Mouse (Mus musculus) kidney, postnatal 25 days (tissue): Measurements from ENCODE around the gene Cops4.

ENCODE experiments used
- DNase-seq, 2 experiments: peaks; one replicate each; pipeline ENCODE4 v3.0.0; 2021; ENCODE audit warnings: mixed read lengths in 2 of 2

Gene Cops4

GRCm38 (mm10) chr5:100546294-100547080 is 28.4 kb downstream of the Cops4 start:
- DNase-seq: no peak

- no peak for DNase-seq
These were observed 30.1 kb downstream of the Cops4 start for GRCm38 (mm10) chr5:100548236-100548635.

- DNase-seq: no peak
These were observed 31.2 kb downstream of the Cops4 start for GRCm38 (mm10) chr5:100549311-100549710.

GRCm38 (mm10) chr5:100550151-100550550 is 32.0 kb downstream of the Cops4 start:
- DNase-seq: no peak

- DNase-seq: no peak
These were observed 33.8 kb downstream of the Cops4 start for GRCm38 (mm10) chr5:100551952-100552351.

GRCm38 (mm10) chr5:100553426-100553825 is 35.3 kb downstream of the Cops4 start:
- DNase-seq: no peak

- DNase-seq: no peak
These were observed 38.9 kb downstream of the Cops4 start for GRCm38 (mm10) chr5:100557019-100557418.

- peak; percentile 65 to 68 for DNase-seq
These were observed 39.4 kb downstream of the Cops4 start for GRCm38 (mm10) chr5:100557537-100557936.

GRCm38 (mm10) chr5:100558783-100559182 is 40.7 kb downstream of the Cops4 start:
- DNase-seq: no peak

GRCm38 (mm10) chr5:100559357-100559756 is 41.2 kb downstream of the Cops4 start:
- DNase-seq: no peak

GRCm38 (mm10) chr5:100562702-100563101 is 44.6 kb downstream of the Cops4 start:
- DNase-seq: no peak

- DNase-seq: peak in 1 of 2 experiments; percentile 55
These were observed 48.7 kb downstream of the Cops4 start for GRCm38 (mm10) chr5:100566798-100567197.

GRCm38 (mm10) chr5:100567258-100568032 is 49.3 kb downstream of the Cops4 start:
- DNase-seq: peak; percentile 56 to 65

- DNase-seq: no peak
These were observed 50.1 kb downstream of the Cops4 start for GRCm38 (mm10) chr5:100568177-100568576.

GRCm38 (mm10) chr5:100568802-100569201 is 50.7 kb downstream of the Cops4 start:
- DNase-seq: no peak

- no peak for DNase-seq
These were observed 51.3 kb downstream of the Cops4 start for GRCm38 (mm10) chr5:100569250-100569934.

- DNase-seq: no peak
These were observed 52.0 kb downstream of the Cops4 start for GRCm38 (mm10) chr5:100569997-100570595.

- no peak for DNase-seq
These were observed 52.6 kb downstream of the Cops4 start for GRCm38 (mm10) chr5:100570716-100571115.

GRCm38 (mm10) chr5:100572069-100572468 is 54.0 kb downstream of the Cops4 start, which contains the start of gene Plac8:
Plac8 (minus strand) TSS chr5:100572245.
- peak in 1 of 2 experiments; percentile 54 for DNase-seq

- DNase-seq: no peak
These were observed 55.1 kb downstream of the Cops4 start for GRCm38 (mm10) chr5:100573256-100573655.

GRCm38 (mm10) chr5:100574771-100575170 is 56.7 kb downstream of the Cops4 start:
- DNase-seq: no peak

- no peak for DNase-seq
These were observed 60.8 kb downstream of the Cops4 start for GRCm38 (mm10) chr5:100578863-100579411.
